Mouse (Mus musculus) kidney, embryonic 16.5 days (tissue): ENCODE data around the gene Ttc32. TPM values are rescaled to one million over a fixed set of nuclear protein-coding genes. Genes with fewer than 3 reads are reported as not detected.

Source experiments
- ATAC-seq: fragments of 200-750 bp; cut with Nextera tagmentation; 2 replicates; pipeline ENCODE4 v1.8.0; 2017; ENCODE audit warnings: moderate TSS enrichment; ENCODE audit not compliant: low FRiP score, low TSS enrichment
- H3K27ac ChIP-seq: fragments of 300-500 bp; sonication (generic); 2 replicates; pipeline ENCODE4 v1.5.1; 2014; ENCODE audit warnings: low read length
- H3K27me3 ChIP-seq: fragments of 300-500 bp; sonication (generic); 2 replicates; pipeline ENCODE4 v1.6.1; 2014; ENCODE audit warnings: low read length, control low read depth, mixed read lengths; ENCODE audit not compliant: insufficient read depth
- H3K36me3 ChIP-seq: fragments of 300-500 bp; sonication (generic); 2 replicates; pipeline ENCODE4 v1.6.1; 2014; ENCODE audit warnings: low read length, control low read depth, mixed read lengths; ENCODE audit not compliant: insufficient read depth
- H3K4me1 ChIP-seq: fragments of 300-500 bp; sonication (generic); 2 replicates; pipeline ENCODE4 v1.6.1; 2014; ENCODE audit warnings: low read length, control low read depth, mixed read lengths; ENCODE audit not compliant: insufficient read depth
- H3K4me2 ChIP-seq: fragments of 300-500 bp; sonication (generic); replicated peaks from 2 replicates; pipeline ENCODE4 v1.6.1; 2014; ENCODE audit warnings: low read depth, low read length
- H3K4me3 ChIP-seq: fragments of 300-500 bp; sonication (generic); 2 replicates; pipeline ENCODE4 v1.5.1; 2014; ENCODE audit warnings: mild to moderate bottlenecking, low read length
- H3K9ac ChIP-seq: fragments of 300-500 bp; sonication (generic); replicated peaks from 2 replicates; pipeline ENCODE4 v1.6.1; 2014; ENCODE audit warnings: low read length
- H3K9me3 ChIP-seq: fragments of 300-500 bp; sonication (generic); 2 replicates; pipeline ENCODE4 v1.6.1; 2016; ENCODE audit warnings: low read length, control low read depth
- WGBS: fragments of 180-500 bp; shearing (Covaris S2); extraction: QIAGEN DNeasy Blood & Tissue Kit; methylation state at CpG from one replicate; pipeline ENCODE4 v1.1.7; 2014; 5-methylcytosine and 5-hydroxymethylcytosine counted together
- polyA plus RNA-seq: library from polyadenylated mRNA; unstranded; fragments of >200 nt; fragmentation: Nextera tagmentation; extraction: Ambion mirVana; gene quantifications from 2 replicates; pipeline ENCODE4 v1.2.1, GENCODE M21; 2015

Ttc32 gene
- polyA plus RNA-seq = 23.4 and 25.1 TPM in 2 replicates

DNA sequence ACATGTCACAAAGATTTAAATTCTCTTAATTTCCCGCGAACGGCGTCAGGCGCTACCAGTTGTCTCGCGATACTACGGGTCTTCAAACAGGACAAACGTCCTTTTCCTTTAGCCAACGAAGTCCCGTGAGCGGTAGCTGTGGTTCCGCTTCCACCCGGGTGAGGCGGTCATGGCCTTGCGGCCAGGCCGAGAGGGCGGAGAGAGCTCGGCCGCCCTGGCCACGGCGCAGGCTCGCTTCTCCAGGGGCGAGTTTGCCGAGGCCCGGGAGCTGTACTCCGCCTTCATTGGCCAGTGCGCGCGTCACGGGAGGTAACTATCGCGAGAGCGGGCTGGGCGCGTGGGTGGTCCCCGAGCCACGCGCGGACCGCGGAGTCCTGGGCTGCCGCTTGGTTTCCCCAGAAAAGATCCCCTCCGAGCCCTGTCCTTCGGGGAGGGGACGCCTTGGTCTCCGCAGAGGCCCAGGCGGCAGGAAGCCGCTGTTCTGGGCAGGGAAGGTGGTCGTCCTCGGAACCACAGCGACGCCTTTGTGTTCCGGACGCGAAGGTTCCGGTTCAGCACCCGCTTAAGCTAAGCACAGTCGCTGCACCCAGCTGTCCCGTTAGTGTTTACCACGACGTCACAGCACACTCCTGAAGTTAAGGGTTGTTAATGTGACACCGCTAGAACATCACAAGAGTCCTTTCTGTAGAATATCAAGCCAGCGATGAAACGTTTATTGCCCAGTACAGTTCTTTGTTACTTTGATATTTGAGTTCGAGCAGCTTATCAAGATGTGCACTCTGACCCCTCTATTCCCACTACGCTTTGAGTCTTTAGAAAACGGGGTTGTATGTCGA, at the start of gene Ttc32:
Gene Ttc32 (plus strand): TSS at position 110 of the 836 bp plus-strand sequence.
- under 1% methylated on average over 69 of the region's 69 CpGs for WGBS
- ATAC-seq = peak; percentile 98
- H3K9me3 ChIP-seq = no peaks in the 10 kb centered on the region
- peak within 1 kb of the TSS; percentile 79 for H3K4me2 ChIP-seq
- no peaks in the 10 kb centered on the region for H3K27me3 ChIP-seq
- no peaks in the 10 kb centered on the region for H3K4me1 ChIP-seq
- H3K27ac ChIP-seq = peak within 1 kb of the TSS; percentile 100
- peak within 1 kb of the TSS; percentile 75 for H3K4me3 ChIP-seq
- peak within 1 kb of the TSS; percentile 98 for H3K9ac ChIP-seq
- H3K36me3 ChIP-seq = no peaks in the 10 kb centered on the region

DNA sequence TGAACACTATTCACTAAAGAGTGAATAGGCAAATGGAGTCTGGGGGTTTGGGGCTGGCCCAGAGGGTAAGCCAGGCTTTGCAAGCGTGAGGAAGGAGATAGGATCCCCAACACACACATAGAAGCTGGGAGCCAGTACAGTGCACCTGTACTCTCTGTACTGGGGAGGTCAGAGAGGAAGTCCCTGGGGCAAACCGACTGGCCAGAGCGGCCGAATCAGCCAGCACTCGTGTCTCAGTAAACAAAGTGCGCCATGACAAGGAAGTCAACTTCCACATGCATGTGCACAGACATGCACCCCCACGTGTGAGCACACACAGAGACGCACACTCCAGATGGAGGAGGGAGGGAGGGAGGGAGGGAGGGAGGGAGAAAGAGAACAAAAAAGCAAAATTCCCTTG, 36.6 kb upstream of the Ttc32 start:
- H3K4me3 ChIP-seq = no peak overlapping the region
- H3K36me3 ChIP-seq = no peaks in the 10 kb centered on the region
- no peaks in the 10 kb centered on the region for H3K9me3 ChIP-seq
- H3K27ac ChIP-seq = no peak overlapping the region
- no peak overlapping the region for H3K9ac ChIP-seq
- H3K27me3 ChIP-seq = no peaks in the 10 kb centered on the region
- no peak overlapping the region for H3K4me2 ChIP-seq
- no peak for ATAC-seq
- WGBS = 81% methylated on average over 8 of the region's 8 CpGs
- no peaks in the 10 kb centered on the region for H3K4me1 ChIP-seq

DNA sequence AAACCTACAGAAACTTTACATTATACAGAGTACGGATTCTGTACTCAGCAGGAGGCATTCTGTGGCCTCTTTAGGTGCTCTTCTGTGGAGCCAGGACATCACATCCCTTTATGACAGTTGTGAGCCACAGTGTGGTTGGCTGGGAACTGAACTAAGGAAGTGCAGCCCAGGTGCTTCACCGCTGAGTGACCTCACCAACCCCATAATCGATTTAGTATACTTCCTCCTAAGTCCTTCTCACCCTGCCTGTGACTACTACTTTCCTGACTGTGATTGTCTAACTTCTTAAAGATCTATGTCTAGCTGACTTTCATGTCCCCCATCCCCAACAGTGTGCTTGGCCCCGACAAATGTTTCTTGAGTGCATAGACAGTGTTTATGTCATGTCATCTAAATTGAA, 31.5 kb upstream of the Ttc32 start:
- Histone ChIP-seq H3K27me3 (no peaks in the 10 kb centered on the region), H3K4me2 (no peak overlapping the region), H3K9me3 (peaks cover 5% of the 10 kb centered on the region; the same call in 1 of the 2 replicates), H3K9ac (no peak overlapping the region), H3K4me1 (no peaks in the 10 kb centered on the region), H3K27ac (no peak overlapping the region), H3K36me3 (peaks cover 5% of the 10 kb centered on the region; the same call in 1 of the 2 replicates), H3K4me3 (no peak overlapping the region)
- 89% methylated on average over 4 of the region's 4 CpGs for WGBS
- ATAC-seq = no peak

DNA sequence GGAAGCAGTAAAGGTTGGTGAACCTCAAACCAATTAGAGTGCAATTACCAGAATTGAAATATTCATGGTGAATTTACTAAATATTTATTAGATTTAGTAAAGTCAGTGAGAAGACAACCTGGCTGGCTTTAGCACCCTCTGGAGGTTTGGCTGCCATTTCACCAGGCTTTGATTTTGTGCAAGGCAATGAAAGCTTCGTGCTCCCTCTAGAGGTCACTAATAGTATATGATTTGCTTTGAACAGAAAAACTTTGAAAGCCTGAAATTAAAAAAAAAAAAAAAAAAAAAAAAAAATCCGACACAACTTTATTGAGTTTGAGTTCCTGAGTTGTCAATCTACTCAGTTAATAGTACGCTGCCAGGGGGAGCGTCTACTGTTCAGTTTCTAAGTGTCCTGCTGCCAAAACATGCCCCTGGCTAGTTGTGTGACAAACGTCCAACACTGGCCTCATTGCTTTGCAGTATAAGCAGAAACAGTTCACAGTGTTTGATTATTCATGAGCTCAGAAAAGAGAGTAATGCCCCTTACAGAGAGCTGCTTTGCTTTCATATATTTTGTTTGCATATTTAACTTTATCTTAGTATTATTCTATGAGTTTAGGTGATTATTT, 27.7 kb upstream of the Ttc32 start:
- no peak for ATAC-seq
- Histone ChIP-seq H3K9me3 (peaks cover 5% of the 10 kb centered on the region; the same call in 1 of the 2 replicates), H3K4me2 (no peak overlapping the region), H3K4me3 (no peak overlapping the region), H3K9ac (no peak overlapping the region), H3K27ac (no peak overlapping the region), H3K36me3 (peaks cover 5% of the 10 kb centered on the region; the same call in 1 of the 2 replicates), H3K27me3 (no peaks in the 10 kb centered on the region), H3K4me1 (no peaks in the 10 kb centered on the region)
- WGBS = 9% methylated on average over 5 of the region's 5 CpGs

DNA sequence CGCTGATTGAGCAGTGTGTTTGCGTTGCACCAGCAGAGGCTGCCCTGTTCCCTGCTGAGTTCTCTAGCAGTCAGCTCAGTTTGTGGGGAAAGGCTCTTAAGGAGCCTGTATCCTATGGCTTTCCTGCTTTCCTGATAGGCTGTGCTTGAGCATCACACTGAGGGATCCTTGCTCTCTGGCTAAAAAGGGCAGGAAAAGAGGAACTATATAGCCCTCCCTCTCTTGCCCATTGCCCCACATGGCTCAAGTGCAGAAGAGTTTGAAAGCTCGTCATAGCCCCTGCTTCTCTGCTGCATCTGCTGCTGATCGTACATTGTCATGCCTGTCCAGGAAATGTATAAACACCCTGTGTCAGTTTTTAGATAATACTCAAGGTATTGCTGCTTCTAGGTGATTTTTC, 22.7 kb upstream of the Ttc32 start:
- Histone ChIP-seq H3K4me1 (no peaks in the 10 kb centered on the region), H3K4me2 (no peak overlapping the region), H3K9ac (no peak overlapping the region), H3K36me3 (no peaks in the 10 kb centered on the region), H3K9me3 (no peaks in the 10 kb centered on the region), H3K4me3 (no peak overlapping the region), H3K27ac (no peak overlapping the region), H3K27me3 (no peaks in the 10 kb centered on the region)
- WGBS = 77% methylated on average over 4 of the region's 4 CpGs
- ATAC-seq = no peak

DNA sequence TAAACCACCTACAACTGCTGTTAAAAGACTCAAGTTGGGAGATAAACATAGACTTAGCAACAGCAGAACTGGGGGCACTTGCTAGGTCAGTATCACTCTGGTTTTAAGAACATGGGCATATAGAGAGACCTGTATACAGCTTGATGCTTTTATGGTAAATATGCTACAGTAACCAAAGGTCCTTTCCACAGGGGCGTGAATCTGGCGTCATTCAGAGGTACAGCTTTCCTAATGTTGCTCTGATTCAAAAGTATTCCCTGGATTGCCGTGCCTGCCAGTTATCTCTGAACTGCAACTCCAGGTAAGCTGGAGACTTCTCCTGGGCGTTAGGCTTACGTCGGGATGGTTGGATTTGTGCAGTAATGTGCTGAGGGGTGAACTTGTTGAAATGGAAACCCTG, 22.0 kb upstream of the Ttc32 start:
- Histone ChIP-seq H3K4me3 (no peak overlapping the region), H3K27ac (no peak overlapping the region), H3K27me3 (no peaks in the 10 kb centered on the region), H3K4me2 (no peak overlapping the region), H3K9me3 (no peaks in the 10 kb centered on the region), H3K36me3 (0 out of 2 replicates have a peak, but pooled peaks cover 3% of the 10 kb centered on the region), H3K9ac (no peak overlapping the region), H3K4me1 (no peaks in the 10 kb centered on the region)
- no peak for ATAC-seq
- 93% methylated on average over 6 of the region's 6 CpGs for WGBS

DNA sequence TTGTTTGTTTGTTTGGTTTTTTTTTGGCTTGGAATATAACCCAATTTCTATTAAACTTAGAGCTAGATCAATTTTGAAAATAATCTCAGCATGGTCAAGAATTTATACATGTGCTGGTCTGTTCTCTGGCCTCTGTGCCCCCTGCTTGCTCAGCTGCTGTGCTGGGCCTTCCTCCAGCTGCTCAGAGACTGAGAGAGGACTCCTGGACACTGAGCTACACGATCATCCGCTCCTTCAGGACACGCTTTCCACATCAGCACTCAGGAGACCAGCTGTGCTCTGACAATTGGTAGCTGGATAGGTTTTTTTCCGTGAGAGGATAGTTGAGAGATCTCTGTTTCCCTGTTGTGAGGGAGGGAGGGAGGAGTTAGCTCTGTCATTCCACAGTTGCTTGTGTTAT, 19.5 kb upstream of the Ttc32 start:
- Histone ChIP-seq H3K9me3 (no peaks in the 10 kb centered on the region), H3K27me3 (no peaks in the 10 kb centered on the region), H3K36me3 (0 out of 2 replicates have a peak, but pooled peaks cover 6% of the 10 kb centered on the region), H3K27ac (no peak overlapping the region), H3K4me1 (no peaks in the 10 kb centered on the region), H3K4me2 (no peak overlapping the region), H3K4me3 (no peak overlapping the region), H3K9ac (no peak overlapping the region)
- 39% methylated on average over 4 of the region's 4 CpGs for WGBS
- no peak for ATAC-seq

DNA sequence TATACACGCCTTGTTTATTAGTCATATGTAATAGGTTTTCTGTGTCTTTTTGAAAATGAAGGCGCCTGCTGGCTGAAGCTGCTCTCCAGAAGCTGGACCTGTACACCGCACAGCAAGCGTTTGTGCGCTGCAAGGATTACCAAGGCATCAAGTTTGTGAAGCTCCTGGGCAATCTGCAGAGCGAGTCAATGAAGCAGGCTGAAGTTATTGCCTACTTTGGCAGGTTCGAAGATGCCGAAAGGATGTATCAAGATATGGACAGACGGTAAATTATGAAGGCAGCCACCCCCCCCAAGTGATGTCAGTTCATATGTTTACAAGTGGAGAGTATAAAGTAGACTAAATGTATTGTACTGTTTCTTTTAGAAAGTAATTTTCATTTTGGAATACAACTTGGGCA, 13.4 kb upstream of the Ttc32 start:
- H3K4me3 ChIP-seq = no peak overlapping the region
- H3K9me3 ChIP-seq = no peaks in the 10 kb centered on the region
- no peak for ATAC-seq
- no peak overlapping the region for H3K27ac ChIP-seq
- no peaks in the 10 kb centered on the region for H3K4me1 ChIP-seq
- no peak overlapping the region for H3K4me2 ChIP-seq
- no peaks in the 10 kb centered on the region for H3K27me3 ChIP-seq
- 94% methylated on average over 9 of the region's 9 CpGs for WGBS
- 0 out of 2 replicates have a peak, but pooled peaks cover 12% of the 10 kb centered on the region for H3K36me3 ChIP-seq
- H3K9ac ChIP-seq = no peak overlapping the region

DNA sequence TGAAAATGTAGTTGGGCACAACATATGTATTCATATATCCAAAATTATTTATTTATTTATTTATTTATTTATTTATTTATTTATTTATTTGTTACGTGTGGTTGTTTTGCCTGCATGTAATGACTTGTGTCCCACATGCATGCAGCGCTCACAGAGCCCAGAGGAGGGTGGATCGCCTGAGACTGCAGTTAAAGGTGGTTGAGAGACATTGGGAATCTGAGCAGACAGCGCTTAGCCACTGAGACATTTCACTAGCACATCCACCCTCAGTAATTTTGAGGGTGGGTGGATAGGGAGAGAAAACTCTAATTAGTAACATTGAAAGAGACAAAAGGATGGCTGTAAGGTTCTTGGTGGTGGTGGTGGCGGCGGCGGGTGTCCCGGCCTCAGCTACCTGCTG, 9.4 kb upstream of the Ttc32 start:
- WGBS = 96% methylated on average over 8 of the region's 8 CpGs
- no peaks in the 10 kb centered on the region for H3K4me1 ChIP-seq

DNA sequence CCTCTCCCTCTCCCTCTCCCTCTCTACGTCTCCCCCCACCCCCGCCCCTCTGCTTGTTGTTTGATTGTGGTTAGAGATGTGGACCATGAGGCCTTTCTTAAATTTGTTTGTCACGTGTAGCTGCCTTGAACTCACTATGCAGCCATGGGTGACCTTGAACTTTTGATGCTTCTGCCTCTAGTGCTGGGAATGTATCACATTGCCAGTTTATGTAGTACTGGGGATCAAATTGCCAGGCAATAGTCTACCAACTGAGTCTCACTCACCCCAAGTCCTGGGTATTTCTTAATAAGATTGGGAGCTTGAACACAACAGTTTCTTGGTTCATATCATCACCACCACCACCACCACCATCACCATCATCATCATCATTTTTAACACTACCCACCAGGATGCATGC, 8.8 kb upstream of the Ttc32 start:
- no peak for ATAC-seq
- Histone ChIP-seq H3K36me3 (0 out of 2 replicates have a peak, but pooled peaks cover 6% of the 10 kb centered on the region), H3K27me3 (no peaks in the 10 kb centered on the region), H3K4me3 (no peak overlapping the region), H3K9ac (no peak overlapping the region), H3K4me1 (no peaks in the 10 kb centered on the region), H3K27ac (no peak overlapping the region), H3K9me3 (no peaks in the 10 kb centered on the region), H3K4me2 (no peak overlapping the region)
- WGBS = 54% methylated on average over 3 of the region's 3 CpGs

More for the DNA sequence above, 9.4 kb upstream of the Ttc32 start:
- Histone ChIP-seq H3K4me2 (no peak overlapping the region), H3K27me3 (no peaks in the 10 kb centered on the region), H3K36me3 (0 out of 2 replicates have a peak, but pooled peaks cover 6% of the 10 kb centered on the region), H3K9ac (no peak overlapping the region), H3K27ac (no peak overlapping the region), H3K9me3 (no peaks in the 10 kb centered on the region), H3K4me3 (no peak overlapping the region)
- ATAC-seq = no peak
